Mouse (Mus musculus) kidney, adult 2 months (tissue): ENCODE results near the gene Hoxc4. TPM values are rescaled to one million over a fixed set of nuclear protein-coding genes. Genes with fewer than 3 reads are reported as not detected.

ENCODE experiments used
- DNase-seq: peaks from one replicate; pipeline ENCODE4 v3.0.0; 2021
- H3K27ac ChIP-seq: fragments of 200-500 bp; 2 replicates; pipeline ENCODE4 v1.5.1; 2012; ENCODE audit warnings: low read depth, low read length, control low read depth, inconsistent platforms; ENCODE audit not compliant: insufficient read depth
- H3K27me3 ChIP-seq: fragments of 200-500 bp; replicated peaks from 2 replicates; pipeline ENCODE4 v1.6.1; 2012; ENCODE audit warnings: mild to moderate bottlenecking, moderate library complexity, low read length, inconsistent platforms; ENCODE audit not compliant: control insufficient read depth, insufficient read depth
- H3K36me3 ChIP-seq: fragments of 200-500 bp; 2 replicates; pipeline ENCODE4 v1.6.1; 2012; ENCODE audit warnings: mild to moderate bottlenecking, moderate library complexity, low read length, inconsistent platforms; ENCODE audit not compliant: control insufficient read depth, insufficient read depth
- H3K4me1 ChIP-seq: fragments of 200-500 bp; 2 replicates; pipeline ENCODE4 v1.6.1; 2011; ENCODE audit warnings: low read length; ENCODE audit not compliant: control insufficient read depth, insufficient read depth
- H3K4me3 ChIP-seq: fragments of 200-500 bp; 2 replicates; pipeline ENCODE4 v1.5.1; 2011; ENCODE audit warnings: mild to moderate bottlenecking, low read depth, low read length, control low read depth; ENCODE audit not compliant: insufficient read depth
- CTCF ChIP-seq: fragments of 200-500 bp; conservative IDR thresholded peaks from 2 replicates; pipeline ENCODE4 v1.5.1; 2011; ENCODE audit warnings: low read depth, mild to moderate bottlenecking, control low read depth, low read length, moderate library complexity, mixed read lengths; ENCODE audit not compliant: insufficient read depth, insufficient read length
- POLR2A ChIP-seq: fragments of 200-500 bp; IDR thresholded peaks from one replicate; pipeline ENCODE4 v1.6.1; 2011; ENCODE audit warnings: low read depth, low read length, control low read depth
- WGBS: fragments of 180-500 bp; shearing (Covaris S2); methylation state at CpG from one replicate; pipeline ENCODE4 v1.1.7; 2018; 5-methylcytosine and 5-hydroxymethylcytosine counted together
- polyA plus RNA-seq: library from polyadenylated mRNA; depleted of rRNA; stranded (reverse); fragments of >200 nt; gene quantifications from 2 replicates; pipeline ENCODE4 v1.2.3, GENCODE M21; 2012; rRNA removed

The Hoxc4 gene
- polyA plus RNA-seq = 2.5 and 2.7 TPM in 2 replicates

GRCm38 (mm10) chr15:103018636-103019035, at the start of gene Hoxc4:
Gene Hoxc4 (plus strand): TSS chr15:103018934.
- no peak within 1 kb of the TSS for H3K27ac ChIP-seq
- no peak for DNase-seq
- 83% methylated on average over 9 of the region's 9 CpGs for WGBS

GRCm38 (mm10) chr15:102969296-102969695, 49.4 kb upstream of the Hoxc4 start:
- peak overlapping the region; percentile 71 for H3K27ac ChIP-seq
- TF ChIP-seq CTCF (no peak), POLR2A (no peak)
- no peaks in the 10 kb centered on the region for H3K27me3 ChIP-seq
- no peak for DNase-seq
- H3K4me1 ChIP-seq = peaks cover 4% of the 10 kb centered on the region; the same call in 1 of the 2 replicates
- no peaks in the 10 kb centered on the region for H3K36me3 ChIP-seq
- 50% methylated on average over 1 of the region's 1 CpGs for WGBS
- no peak overlapping the region for H3K4me3 ChIP-seq

More at GRCm38 (mm10) chr15:103018636-103019035, at the start of gene Hoxc4:
- Histone ChIP-seq H3K36me3 (no peaks in the 10 kb centered on the region), H3K4me1 (no peaks in the 10 kb centered on the region; the same call in 1 of the 2 replicates), H3K4me3 (no peak within 1 kb of the TSS), H3K27me3 (0 out of 2 replicates have a peak, but pooled peaks cover 2% of the 10 kb centered on the region)
- no peak for TF ChIP-seq POLR2A
- no peak for TF ChIP-seq CTCF

DNA sequence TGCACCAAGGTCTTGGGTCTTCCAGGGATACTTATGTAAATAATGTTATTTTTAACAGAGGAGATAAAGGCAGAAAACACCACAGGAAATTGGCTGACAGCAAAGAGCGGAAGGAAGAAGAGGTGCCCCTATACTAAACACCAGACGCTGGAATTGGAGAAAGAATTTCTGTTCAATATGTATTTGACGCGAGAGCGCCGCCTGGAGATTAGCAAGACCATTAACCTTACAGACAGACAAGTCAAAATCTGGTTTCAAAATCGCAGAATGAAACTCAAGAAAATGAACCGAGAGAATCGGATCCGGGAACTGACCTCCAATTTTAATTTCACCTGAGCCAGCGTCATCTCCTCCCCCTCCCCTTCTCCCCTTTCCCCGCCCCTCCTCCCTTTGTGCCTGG, 48.0 kb upstream of the Hoxc4 start:
- TF ChIP-seq CTCF = no peak
- no peak for TF ChIP-seq POLR2A
- WGBS = 8% methylated on average over 12 of the region's 12 CpGs
- H3K36me3 ChIP-seq = no peaks in the 10 kb centered on the region
- no peaks in the 10 kb centered on the region for H3K27me3 ChIP-seq
- peaks cover 4% of the 10 kb centered on the region; the same call in 1 of the 2 replicates for H3K4me1 ChIP-seq
- peak; percentile 67 for DNase-seq
- no peak overlapping the region for H3K4me3 ChIP-seq
- H3K27ac ChIP-seq = peak overlapping the region; percentile 26

DNA sequence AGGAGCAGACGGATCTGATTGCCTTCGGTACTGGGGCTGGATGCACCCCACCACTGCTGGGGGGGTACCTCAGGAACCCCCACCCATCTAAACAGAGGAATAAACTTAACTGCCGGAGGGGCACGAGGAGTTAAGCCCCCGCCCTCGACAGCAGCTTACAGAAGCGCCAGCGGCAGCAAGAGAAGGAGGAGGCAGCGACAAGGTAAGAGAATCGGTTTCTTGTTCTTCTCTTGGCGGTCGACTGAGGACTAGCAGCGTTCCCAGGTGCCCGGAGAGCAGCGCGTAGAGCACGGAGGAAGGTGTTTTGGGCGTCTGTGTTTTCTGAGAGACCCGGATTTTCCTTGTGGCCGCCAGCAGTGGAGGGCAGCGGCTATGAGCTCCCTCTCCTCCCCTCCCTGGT, 46.5 kb upstream of the Hoxc4 start:
- no peak for DNase-seq
- Histone ChIP-seq H3K36me3 (no peaks in the 10 kb centered on the region), H3K4me1 (peaks cover 4% of the 10 kb centered on the region; the same call in 1 of the 2 replicates), H3K27me3 (no peaks in the 10 kb centered on the region), H3K27ac (peak overlapping the region; percentile 63), H3K4me3 (peak overlapping the region; percentile 49)
- TF ChIP-seq CTCF (no peak), POLR2A (no peak)
- WGBS = 19% methylated on average over 21 of the region's 21 CpGs

GRCm38 (mm10) chr15:102972753-102973152, 46.0 kb upstream of the Hoxc4 start:
- H3K27me3 ChIP-seq = no peaks in the 10 kb centered on the region
- TF ChIP-seq CTCF = no peak
- TF ChIP-seq POLR2A = no peak
- 38% methylated on average over 6 of the region's 6 CpGs for WGBS
- no peaks in the 10 kb centered on the region for H3K36me3 ChIP-seq
- peak overlapping the region; percentile 63 for H3K27ac ChIP-seq
- no peak for DNase-seq
- peak overlapping the region; percentile 49 for H3K4me3 ChIP-seq
- H3K4me1 ChIP-seq = peaks cover 6% of the 10 kb centered on the region; the same call in 1 of the 2 replicates

DNA sequence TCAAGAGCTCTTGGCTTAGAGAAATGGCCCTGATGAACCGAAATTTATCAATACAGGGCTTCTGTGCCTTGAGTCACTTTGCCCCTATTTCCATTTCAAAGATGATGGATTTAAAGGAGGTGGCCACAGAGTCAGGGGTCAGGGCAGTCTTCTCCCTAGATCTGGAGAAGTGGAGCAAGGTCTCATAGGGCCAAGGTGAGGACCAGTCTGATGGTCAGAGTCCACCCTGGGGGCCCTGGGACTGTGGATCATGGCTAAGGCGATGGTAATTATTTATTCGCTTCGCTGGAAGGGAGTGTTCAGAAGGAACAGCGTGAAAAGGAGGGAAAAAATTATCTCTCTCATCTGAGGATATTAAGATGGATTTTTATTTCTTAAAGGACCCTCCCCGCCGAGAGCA, 43.7 kb upstream of the Hoxc4 start:
- H3K4me1 ChIP-seq = peaks cover 11% of the 10 kb centered on the region; the same call in 1 of the 2 replicates
- no peak overlapping the region for H3K4me3 ChIP-seq
- H3K36me3 ChIP-seq = no peaks in the 10 kb centered on the region
- TF ChIP-seq CTCF = no peak
- TF ChIP-seq POLR2A = no peak
- no peaks in the 10 kb centered on the region for H3K27me3 ChIP-seq
- DNase-seq = peak; percentile 60
- WGBS = 27% methylated on average over 7 of the region's 7 CpGs
- no peak overlapping the region for H3K27ac ChIP-seq

- WGBS = 11% methylated on average over 21 of the region's 21 CpGs
- H3K27me3 ChIP-seq = no peaks in the 10 kb centered on the region
- H3K4me1 ChIP-seq = peaks cover 11% of the 10 kb centered on the region
- peak overlapping the region; percentile 79 for H3K27ac ChIP-seq
- TF ChIP-seq POLR2A = no peak
- TF ChIP-seq CTCF = no peak
- H3K36me3 ChIP-seq = no peaks in the 10 kb centered on the region
- peak; percentile 67 for DNase-seq
- H3K4me3 ChIP-seq = peak overlapping the region; percentile 47
Observed at GRCm38 (mm10) chr15:102975688-102976111, 43.0 kb upstream of the Hoxc4 start.

GRCm38 (mm10) chr15:102976171-102976570, 42.6 kb upstream of the Hoxc4 start, which contains the start of gene Hoxc9:
Gene Hoxc9 (plus strand): TSS chr15:102976439.
- TF ChIP-seq CTCF = no peak
- no peak for TF ChIP-seq POLR2A
- H3K36me3 ChIP-seq = no peaks in the 10 kb centered on the region
- peak within 1 kb of the TSS; percentile 79 for H3K27ac ChIP-seq
- WGBS = 2% methylated on average over 17 of the region's 20 CpGs
- no peaks in the 10 kb centered on the region for H3K27me3 ChIP-seq
- H3K4me1 ChIP-seq = peaks cover 11% of the 10 kb centered on the region
- peak within 1 kb of the TSS; percentile 47 for H3K4me3 ChIP-seq
- no peak for DNase-seq
